Mouse (Mus musculus): ENCODE data around the gene Sst. TPM values are rescaled to one million over a fixed set of nuclear protein-coding genes. Genes with fewer than 3 reads are reported as not detected.

Gene Sst
- total RNA-seq (2014; rRNA removed) (220 and 230 TPM in 2 replicates), polyA plus RNA-seq (2015; fragmentation: Nextera tagmentation; extraction: Ambion mirVana) (513 and 516 TPM in 2 replicates)

DNA sequence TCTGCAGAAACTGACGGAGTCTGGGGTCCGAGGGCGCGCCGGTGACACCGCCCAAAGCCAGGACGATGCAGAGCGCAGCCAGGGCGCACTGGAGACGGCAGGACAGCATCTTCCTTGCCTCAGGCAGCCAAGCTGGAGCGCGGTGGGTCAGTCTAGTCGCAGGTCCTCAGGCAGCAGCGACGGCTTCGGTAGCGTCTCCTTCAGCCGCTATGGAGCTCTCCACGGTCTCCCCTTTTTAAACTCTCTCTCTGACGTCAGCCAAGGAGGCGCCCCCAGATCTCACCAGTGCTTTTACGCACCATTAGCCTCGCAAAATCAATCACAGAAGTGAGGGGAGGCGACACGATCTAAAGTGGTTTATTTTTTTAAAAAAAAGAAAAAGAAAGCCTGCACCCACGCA is at the start of gene Sst:
Gene Sst (minus strand): TSS at position 323 of the 400 bp plus-strand sequence.
- Histone ChIP-seq H3K9me3 (ENCODE audit: low read length) (no peaks in the 10 kb centered on the region), H3K9ac (no peak within 1 kb of the TSS; the same call in 1 of the 2 replicates), H3K27ac (ENCODE audit: low read depth, low read length) (no peak within 1 kb of the TSS), H3K4me1 (ENCODE audit: insufficient read depth) (no peaks in the 10 kb centered on the region), H3K4me2 (ENCODE audit: low read depth) (peak within 1 kb of the TSS; percentile 46), H3K4me3 (ENCODE audit: low read depth, low read length) (peak within 1 kb of the TSS; percentile 27), H3K36me3 (ENCODE audit: insufficient read depth) (no peaks in the 10 kb centered on the region), H3K27me3 (ENCODE audit: insufficient read depth, low read length) (peaks cover 34% of the 10 kb centered on the region)
- WGBS = 4% methylated on average over 26 of the region's 26 CpGs
- no peak for ATAC-seq
- DNase-seq = no peak
- no peak for TF ChIP-seq CTCF (IDR thresholded peaks at IDR 0.05; ENCODE audit: low read depth)

DNA sequence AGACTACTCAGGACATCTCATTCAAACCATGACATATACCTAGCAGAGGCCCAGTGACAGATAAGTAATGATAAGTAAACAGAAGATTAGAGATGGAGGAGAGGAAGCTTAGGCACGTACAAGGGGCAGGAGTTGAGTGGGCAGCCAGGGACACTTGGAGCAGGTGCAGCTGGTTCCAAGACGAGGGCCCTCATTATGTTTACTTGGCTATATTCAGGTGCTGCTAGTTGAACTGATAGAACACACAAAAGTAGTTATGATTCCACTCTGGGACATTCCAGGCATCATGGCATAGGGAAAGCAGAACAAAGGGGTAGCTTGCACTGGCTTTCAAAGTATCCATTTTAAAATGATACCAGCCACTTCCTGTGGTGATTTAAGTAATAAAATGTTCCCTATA is 43.6 kb upstream of the Sst start:
- no peak for ATAC-seq
- DNase-seq = no peak
- no peak overlapping the region for H3K27ac ChIP-seq (ENCODE audit: low read depth, low read length)
- WGBS = 72% methylated on average over 2 of the region's 2 CpGs
- TF ChIP-seq CTCF (IDR thresholded peaks at IDR 0.05; ENCODE audit: low read depth) = no peak
- H3K4me1 ChIP-seq (ENCODE audit: insufficient read depth) = no peaks in the 10 kb centered on the region
- no peak overlapping the region for H3K4me3 ChIP-seq (ENCODE audit: low read depth, low read length)
- H3K27me3 ChIP-seq (ENCODE audit: insufficient read depth, low read length) = no peaks in the 10 kb centered on the region
- H3K4me2 ChIP-seq (ENCODE audit: low read depth) = no peak overlapping the region
- H3K9ac ChIP-seq = no peak overlapping the region
- no peaks in the 10 kb centered on the region for H3K36me3 ChIP-seq (ENCODE audit: insufficient read depth)
- H3K9me3 ChIP-seq (ENCODE audit: low read length) = no peaks in the 10 kb centered on the region

DNA sequence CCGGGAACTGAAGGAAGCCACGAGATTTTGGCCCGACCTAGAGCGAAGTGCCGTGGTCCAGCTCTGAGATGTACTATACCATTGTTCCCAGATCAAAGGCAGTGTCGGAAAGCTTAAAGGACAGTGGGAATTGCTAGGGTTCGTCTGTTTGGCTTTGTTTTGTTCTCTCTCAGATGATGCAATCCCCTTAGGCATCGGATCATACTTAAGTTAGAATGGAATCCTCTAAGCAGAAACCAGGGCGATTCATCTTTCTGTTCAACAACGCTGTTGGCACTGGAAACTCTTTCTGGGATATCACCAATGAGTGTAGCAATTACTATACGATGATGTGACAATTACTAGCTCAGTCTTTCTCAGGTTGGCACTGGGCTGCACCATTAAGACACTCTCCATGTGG is 41.5 kb upstream of the Sst start, which contains the start of gene Rtp2:
Gene Rtp2 (minus strand): TSS at position 101 of the 400 bp plus-strand sequence.
- Histone ChIP-seq H3K9me3 (ENCODE audit: low read length) (no peaks in the 10 kb centered on the region), H3K4me2 (ENCODE audit: low read depth) (no peak within 1 kb of the TSS), H3K27ac (ENCODE audit: low read depth, low read length) (no peak within 1 kb of the TSS), H3K4me1 (ENCODE audit: insufficient read depth) (no peaks in the 10 kb centered on the region), H3K36me3 (ENCODE audit: insufficient read depth) (no peaks in the 10 kb centered on the region), H3K27me3 (ENCODE audit: insufficient read depth, low read length) (no peaks in the 10 kb centered on the region), H3K4me3 (ENCODE audit: low read depth, low read length) (no peak within 1 kb of the TSS), H3K9ac (no peak within 1 kb of the TSS)
- TF ChIP-seq CTCF (IDR thresholded peaks at IDR 0.05; ENCODE audit: low read depth) = no peak
- DNase-seq (no peak), ATAC-seq (peak; percentile 40; the same call in 1 of the 2 replicates)
- WGBS = 54% methylated on average over 11 of the region's 11 CpGs

DNA sequence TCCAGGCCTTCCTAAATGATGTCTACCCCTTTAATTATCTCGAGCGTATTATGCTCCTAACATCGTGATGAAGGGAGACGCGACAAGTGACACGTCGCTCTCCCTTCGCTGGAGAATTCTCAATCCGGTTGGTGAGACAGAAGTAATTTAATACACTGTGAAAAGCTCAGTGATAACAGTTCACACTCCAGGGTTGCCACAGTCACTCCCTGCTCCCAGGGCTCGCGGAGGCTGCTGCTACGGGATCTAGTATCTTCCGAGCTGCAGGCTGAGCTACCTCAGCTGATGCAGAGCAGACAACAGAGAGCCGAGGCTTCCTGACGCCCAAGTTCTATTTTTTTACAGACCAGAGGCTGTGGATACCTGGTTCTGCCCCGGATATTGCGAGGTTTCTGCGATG is 40.5 kb upstream of the Sst start:
- 70% methylated on average over 18 of the region's 18 CpGs for WGBS
- no peaks in the 10 kb centered on the region for H3K4me1 ChIP-seq (ENCODE audit: insufficient read depth)
- no peak overlapping the region for H3K4me2 ChIP-seq (ENCODE audit: low read depth)
- no peaks in the 10 kb centered on the region for H3K36me3 ChIP-seq (ENCODE audit: insufficient read depth)
- H3K27me3 ChIP-seq (ENCODE audit: insufficient read depth, low read length) = no peaks in the 10 kb centered on the region
- H3K4me3 ChIP-seq (ENCODE audit: low read depth, low read length) = no peak overlapping the region
- ATAC-seq (peak; percentile 77), DNase-seq (peak; percentile 19)
- no peaks in the 10 kb centered on the region for H3K9me3 ChIP-seq (ENCODE audit: low read length)
- no peak overlapping the region for H3K9ac ChIP-seq
- TF ChIP-seq CTCF (IDR thresholded peaks at IDR 0.05; ENCODE audit: low read depth) = no peak
- H3K27ac ChIP-seq (ENCODE audit: low read depth, low read length) = no peak overlapping the region

DNA sequence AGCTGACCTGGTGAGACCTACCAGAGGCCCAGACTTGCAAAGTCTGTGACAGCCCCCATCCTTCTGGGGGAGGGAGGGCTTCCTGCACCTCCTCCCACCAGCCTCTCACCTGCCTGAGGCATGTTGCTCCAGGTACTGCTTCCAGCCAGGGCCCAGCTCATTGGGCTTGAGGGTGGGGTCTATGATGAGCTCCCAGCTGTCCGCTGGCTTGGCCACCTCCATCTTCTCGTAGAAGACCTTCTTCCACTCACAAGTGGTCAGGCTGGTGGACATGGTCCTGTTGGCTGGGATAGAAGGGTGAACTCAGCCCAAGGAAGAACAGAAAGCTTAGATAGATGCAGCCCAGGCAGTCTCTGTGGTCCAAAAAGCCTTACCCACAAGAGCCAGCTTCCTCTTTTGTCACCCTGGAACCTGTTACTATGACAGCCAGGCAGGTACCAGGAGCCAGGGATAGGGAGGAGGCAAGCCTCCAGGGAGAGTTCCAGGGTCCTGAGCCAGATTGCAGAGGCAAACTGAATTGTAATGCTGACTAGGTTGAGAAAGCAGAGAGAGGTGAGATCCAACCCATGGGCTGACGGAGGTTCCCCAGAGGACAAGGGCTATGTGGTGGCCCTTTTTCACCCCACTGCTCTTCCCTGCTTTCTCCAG is 39.8 kb upstream of the Sst start:
- 90% methylated on average over 3 of the region's 3 CpGs for WGBS
- TF ChIP-seq CTCF (IDR thresholded peaks at IDR 0.05; ENCODE audit: low read depth) = no peak
- DNase-seq = no peak

DNA sequence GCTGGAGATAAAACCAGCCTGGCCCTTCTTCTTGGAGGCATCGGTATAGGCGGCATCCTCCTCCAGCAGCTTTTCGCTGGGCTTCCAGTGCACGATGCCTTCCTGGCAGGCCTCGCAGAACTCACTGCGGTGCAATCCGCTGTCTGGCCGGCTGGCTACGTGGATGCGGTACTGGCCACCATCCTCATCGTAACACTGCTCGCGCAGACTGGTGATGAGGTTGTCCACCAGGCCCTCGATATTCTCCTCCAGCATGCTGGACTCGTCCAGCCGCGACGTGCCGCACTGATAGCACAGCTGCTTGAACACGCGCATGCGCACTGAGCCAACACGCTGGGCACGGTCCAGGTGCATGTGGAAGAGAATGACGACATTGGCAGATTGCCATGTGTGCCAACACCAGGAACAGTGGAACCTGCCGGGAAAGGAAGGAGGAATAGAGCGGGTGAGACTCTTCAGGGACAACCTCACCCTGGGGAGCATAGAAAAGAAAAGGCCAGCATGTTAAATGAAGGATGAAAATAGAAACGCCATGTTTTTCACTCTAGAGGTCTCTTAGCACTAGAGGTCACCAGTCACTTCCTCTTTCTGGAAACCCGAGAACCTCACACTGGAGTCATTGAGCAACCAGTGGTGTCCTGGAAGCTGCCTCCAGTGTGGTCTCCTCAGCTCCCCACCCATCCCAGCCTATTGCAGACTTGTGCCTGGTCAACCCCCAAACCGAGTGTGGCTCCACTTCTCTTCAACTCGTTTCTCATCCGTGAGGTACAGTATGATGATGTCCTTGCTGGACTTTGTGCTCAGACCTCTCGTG is 36.8 kb upstream of the Sst start:
- H3K9ac ChIP-seq = no peak overlapping the region
- no peak overlapping the region for H3K27ac ChIP-seq (ENCODE audit: low read depth, low read length)
- no peaks in the 10 kb centered on the region for H3K9me3 ChIP-seq (ENCODE audit: low read length)
- 93% methylated on average over 33 of the region's 33 CpGs for WGBS
- H3K4me2 ChIP-seq (ENCODE audit: low read depth) = no peak overlapping the region
- TF ChIP-seq CTCF (IDR thresholded peaks at IDR 0.05; ENCODE audit: low read depth) = no peak
- H3K36me3 ChIP-seq (ENCODE audit: insufficient read depth) = no peaks in the 10 kb centered on the region
- DNase-seq = no peak
- no peaks in the 10 kb centered on the region for H3K27me3 ChIP-seq (ENCODE audit: insufficient read depth, low read length)
- no peak for ATAC-seq
- no peak overlapping the region for H3K4me3 ChIP-seq (ENCODE audit: low read depth, low read length)
- no peaks in the 10 kb centered on the region for H3K4me1 ChIP-seq (ENCODE audit: insufficient read depth)

More for the DNA sequence above, 39.8 kb upstream of the Sst start:
- no peaks in the 10 kb centered on the region for H3K27me3 ChIP-seq (ENCODE audit: insufficient read depth, low read length)
- no peak overlapping the region for H3K27ac ChIP-seq (ENCODE audit: low read depth, low read length)
- no peaks in the 10 kb centered on the region for H3K4me1 ChIP-seq (ENCODE audit: insufficient read depth)
- no peak overlapping the region for H3K4me2 ChIP-seq (ENCODE audit: low read depth)
- no peaks in the 10 kb centered on the region for H3K36me3 ChIP-seq (ENCODE audit: insufficient read depth)
- H3K9me3 ChIP-seq (ENCODE audit: low read length) = no peaks in the 10 kb centered on the region
- no peak overlapping the region for H3K9ac ChIP-seq
- no peak overlapping the region for H3K4me3 ChIP-seq (ENCODE audit: low read depth, low read length)
- ATAC-seq = peak; percentile 32

DNA sequence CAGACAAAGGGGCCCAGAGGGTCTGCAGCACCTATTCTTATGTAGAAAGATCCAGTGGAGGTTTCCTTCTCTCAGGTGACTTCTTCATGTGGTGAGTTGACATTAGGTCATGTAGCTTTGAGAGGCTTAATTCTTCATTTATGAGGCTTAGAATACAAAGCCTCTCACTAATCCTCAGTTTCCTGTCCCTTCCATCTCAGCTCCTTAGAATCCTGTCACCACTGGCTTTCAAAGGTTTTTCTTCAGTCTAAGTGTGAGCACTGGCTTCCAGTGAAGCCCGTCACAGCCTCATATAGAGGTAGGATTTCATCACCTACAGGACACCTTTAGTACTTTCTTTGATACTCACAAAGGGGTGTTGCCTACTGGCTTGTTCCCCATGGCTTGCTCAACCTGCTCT is 32.1 kb upstream of the Sst start:
- 97% methylated on average over 1 of the region's 1 CpGs for WGBS

More for the DNA sequence above, 32.1 kb upstream of the Sst start:
- H3K9ac ChIP-seq = no peak overlapping the region
- no peaks in the 10 kb centered on the region for H3K4me1 ChIP-seq (ENCODE audit: insufficient read depth)
- H3K9me3 ChIP-seq (ENCODE audit: low read length) = no peaks in the 10 kb centered on the region
- DNase-seq (no peak), ATAC-seq (no peak)
- no peak overlapping the region for H3K4me2 ChIP-seq (ENCODE audit: low read depth)
- no peak for TF ChIP-seq CTCF (IDR thresholded peaks at IDR 0.05; ENCODE audit: low read depth)
- H3K27me3 ChIP-seq (ENCODE audit: insufficient read depth, low read length) = no peaks in the 10 kb centered on the region
- no peaks in the 10 kb centered on the region for H3K36me3 ChIP-seq (ENCODE audit: insufficient read depth)
- no peak overlapping the region for H3K4me3 ChIP-seq (ENCODE audit: low read depth, low read length)
- H3K27ac ChIP-seq (ENCODE audit: low read depth, low read length) = no peak overlapping the region
